Mouse (Mus musculus) heart, embryonic 14.5 days (tissue): ENCODE data around the gene Neurog2. TPM values are rescaled to one million over a fixed set of nuclear protein-coding genes. Genes with fewer than 3 reads are reported as not detected.
A peak's percentile ranks its signal among the peaks of the same experiment; 100 is the strongest.

Source experiments
- ATAC-seq: fragments of 200-750 bp; cut with Nextera tagmentation; 2 replicates; pipeline ENCODE4 v1.8.0; 2017; ENCODE audit warnings: low read depth, moderate TSS enrichment; ENCODE audit not compliant: insufficient number of reproducible peaks, insufficient read depth, low FRiP score
- H3K27ac ChIP-seq, 2 experiments: fragments of 200-500 bp in 1 of 2; fragments of 300-500 bp in 1 of 2; sonication (generic) in 1 of 2; replicated peaks in 1 of 2; 2 replicates each; pipeline ENCODE4 v1.5.1; 2012 to 2014; ENCODE audit warnings: low read depth in 2 of 2, low read length in 2 of 2, control low read depth in 1 of 2, mild to moderate bottlenecking in 1 of 2, mixed read lengths in 1 of 2; ENCODE audit not compliant: control insufficient read depth in 1 of 2, insufficient read depth in 1 of 2
- H3K27me3 ChIP-seq: fragments of 300-500 bp; sonication (generic); 2 replicates; pipeline ENCODE4 v1.6.1; 2014; ENCODE audit warnings: mild to moderate bottlenecking, low read length, control low read depth; ENCODE audit not compliant: control insufficient read depth, insufficient read depth
- H3K36me3 ChIP-seq: fragments of 300-500 bp; sonication (generic); 2 replicates; pipeline ENCODE4 v1.6.1; 2014; ENCODE audit warnings: mild to moderate bottlenecking, control low read depth, low read length, mixed read lengths; ENCODE audit not compliant: control insufficient read depth, insufficient read depth
- H3K4me1 ChIP-seq, 2 experiments: fragments of 200-500 bp in 1 of 2; fragments of 300-500 bp in 1 of 2; sonication (generic) in 1 of 2; 2 replicates each; pipeline ENCODE4 v1.6.1; 2012 to 2014; ENCODE audit warnings: low read length in 2 of 2, control low read depth in 1 of 2, mixed read lengths in 1 of 2; ENCODE audit not compliant: control insufficient read depth in 2 of 2, insufficient read depth in 2 of 2
- H3K4me2 ChIP-seq: fragments of 300-500 bp; sonication (generic); 2 replicates; pipeline ENCODE4 v1.6.1; 2014; ENCODE audit warnings: mild to moderate bottlenecking, low read length
- H3K4me3 ChIP-seq, 2 experiments: fragments of 200-500 bp in 1 of 2; fragments of 300-500 bp in 1 of 2; sonication (generic) in 1 of 2; 2 replicates each; pipeline ENCODE4 v1.5.1; 2012 to 2014; ENCODE audit warnings: low read length in 2 of 2, mild to moderate bottlenecking in 2 of 2, control low read depth in 1 of 2, low read depth in 1 of 2, moderate library complexity in 1 of 2; ENCODE audit not compliant: control insufficient read depth in 1 of 2, insufficient read depth in 1 of 2
- H3K9ac ChIP-seq: fragments of 300-500 bp; sonication (generic); 2 replicates; pipeline ENCODE4 v1.6.1; 2014; ENCODE audit warnings: mild to moderate bottlenecking, low read length
- H3K9me3 ChIP-seq: fragments of 300-500 bp; sonication (generic); 2 replicates; pipeline ENCODE4 v1.6.1; 2016; ENCODE audit warnings: low read length, control low read depth; ENCODE audit not compliant: control insufficient read depth
- WGBS: fragments of 180-500 bp; shearing (Covaris S2); extraction: QIAGEN DNeasy Blood & Tissue Kit; methylation state at CpG from one replicate; pipeline ENCODE4 v1.1.7; 2014; 5-methylcytosine and 5-hydroxymethylcytosine counted together
- polyA plus RNA-seq: library from polyadenylated mRNA; unstranded; fragments of >200 nt; fragmentation: Nextera tagmentation; extraction: Ambion mirVana; gene quantifications from 2 replicates; pipeline ENCODE4 v1.2.1, GENCODE M21; 2014

Neurog2 gene
- polyA plus RNA-seq, 1 experiment from 2014 or later = not detected

- H3K27me3 ChIP-seq = peaks cover 95% of the 10 kb centered on the region
- H3K9me3 ChIP-seq = no peaks in the 10 kb centered on the region
- H3K4me3 ChIP-seq = 0 out of 4 replicates have a peak overlapping the region, but pooled peaks of 1 of the 2 experiments have one; percentile 50
- no peak overlapping the region for H3K9ac ChIP-seq
- no peaks in the 10 kb centered on the region for H3K36me3 ChIP-seq
- H3K4me2 ChIP-seq = no peak overlapping the region
- peaks cover 2 to 25% of the 10 kb centered on the region in 2 experiments; a peak in 3 of 4 replicates for H3K4me1 ChIP-seq
- WGBS = 12% methylated on average over 3 of the region's 3 CpGs
- H3K27ac ChIP-seq = no peak overlapping the region
- no peak for ATAC-seq
Observed at GRCm38 (mm10) chr3:127634984-127635349, 2.0 kb downstream of the Neurog2 start.

DNA sequence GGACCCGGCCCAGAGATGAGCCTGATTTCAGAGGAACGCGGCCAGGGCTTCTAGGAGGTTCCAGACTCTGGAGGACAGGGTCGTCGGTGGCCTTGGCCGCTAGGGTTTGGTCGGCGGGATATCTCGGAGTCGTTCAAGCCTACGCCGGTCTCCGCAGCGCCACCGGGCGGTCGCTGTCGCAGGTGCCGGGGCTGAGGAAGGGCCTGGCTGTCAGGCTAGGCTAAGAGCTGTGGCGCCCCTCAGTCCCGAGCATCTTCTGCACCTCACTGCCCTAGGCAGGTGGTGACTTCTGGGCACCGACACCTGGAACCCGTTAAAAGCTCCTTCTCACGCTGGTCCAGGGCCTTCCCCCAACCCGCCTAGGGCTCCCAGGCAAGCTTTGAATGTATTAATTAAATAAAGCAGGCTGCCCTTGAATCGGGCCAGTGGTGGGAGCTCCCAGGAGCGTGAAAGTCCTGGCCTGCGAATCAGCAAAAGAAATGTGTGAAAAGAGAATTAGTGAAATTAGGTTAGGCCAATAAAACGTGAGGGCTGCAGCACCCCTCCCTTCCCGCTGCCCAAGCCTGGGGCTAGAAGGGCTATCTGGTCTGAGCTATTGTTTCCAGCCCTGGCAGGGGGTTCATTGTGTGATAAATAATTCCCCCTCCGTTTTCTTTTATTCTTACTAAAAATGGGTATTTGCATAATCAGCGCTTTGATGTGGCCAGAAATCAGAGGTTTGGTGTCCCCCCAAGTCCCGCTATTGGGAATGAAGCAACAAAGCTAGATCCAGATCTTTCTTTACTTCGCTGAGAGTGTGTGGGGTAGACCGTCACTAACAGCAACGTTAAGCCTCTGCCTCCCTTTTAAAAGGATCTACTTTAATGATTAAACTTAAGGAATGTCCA lies 7.2 kb downstream of the Neurog2 start:
- Histone ChIP-seq H3K27me3 (peaks cover 95% of the 10 kb centered on the region), H3K36me3 (no peaks in the 10 kb centered on the region), H3K9ac (no peak overlapping the region), H3K4me1 (peaks cover 0 to 8% of the 10 kb centered on the region in 2 experiments; a peak in 2 of 4 replicates), H3K4me2 (peak overlapping the region; percentile 49; the same call in 1 of the 2 replicates), H3K4me3 (peak overlapping the region in 1 of 2 experiments; percentile 19; a peak in 1 of 4 replicates), H3K9me3 (no peaks in the 10 kb centered on the region), H3K27ac (no peak overlapping the region)
- no peak; the same call in 1 of the 2 replicates for ATAC-seq
- WGBS = 2% methylated on average over 36 of the region's 36 CpGs

GRCm38 (mm10) chr3:127640762-127641700 lies 8.1 kb downstream of the Neurog2 start:
- H3K4me3 ChIP-seq = peak overlapping the region; percentile 9 to 19; a peak in 3 of 4 replicates
- 5% methylated on average over 37 of the region's 37 CpGs for WGBS
- H3K9me3 ChIP-seq = no peaks in the 10 kb centered on the region
- H3K27me3 ChIP-seq = peaks cover 97% of the 10 kb centered on the region
- no peak for ATAC-seq
- no peak overlapping the region for H3K27ac ChIP-seq
- peak overlapping the region; percentile 49 for H3K4me2 ChIP-seq
- no peaks in the 10 kb centered on the region for H3K36me3 ChIP-seq
- H3K4me1 ChIP-seq = peaks cover 0 to 8% of the 10 kb centered on the region in 2 experiments; a peak in 2 of 4 replicates
- H3K9ac ChIP-seq = no peak overlapping the region

GRCm38 (mm10) chr3:127642211-127642610 lies 9.3 kb downstream of the Neurog2 start:
- no peak overlapping the region for H3K4me2 ChIP-seq
- no peaks in the 10 kb centered on the region for H3K36me3 ChIP-seq
- no peaks in the 10 kb centered on the region for H3K9me3 ChIP-seq
- no peak for ATAC-seq
- H3K27me3 ChIP-seq = peaks cover 96% of the 10 kb centered on the region
- H3K9ac ChIP-seq = no peak overlapping the region
- H3K4me3 ChIP-seq = no peak overlapping the region
- H3K4me1 ChIP-seq = peaks cover 0 to 8% of the 10 kb centered on the region in 2 experiments; a peak in 2 of 4 replicates
- no peak overlapping the region for H3K27ac ChIP-seq
- 20% methylated on average over 5 of the region's 5 CpGs for WGBS

- Histone ChIP-seq H3K36me3 (no peaks in the 10 kb centered on the region), H3K4me2 (no peak overlapping the region), H3K27me3 (peaks cover 57% of the 10 kb centered on the region), H3K9ac (no peak overlapping the region), H3K4me3 (no peak overlapping the region), H3K4me1 (0 out of 4 replicates have a peak, but pooled peaks cover 0 to 1% of the 10 kb centered on the region in 2 experiments), H3K9me3 (no peaks in the 10 kb centered on the region), H3K27ac (no peak overlapping the region)
- 53% methylated on average over 18 of the region's 18 CpGs for WGBS
- no peak for ATAC-seq
Observed at GRCm38 (mm10) chr3:127646156-127646825, 13.4 kb downstream of the Neurog2 start.

GRCm38 (mm10) chr3:127651742-127652653 lies 19.1 kb downstream of the Neurog2 start:
- Histone ChIP-seq H3K27ac (no peak overlapping the region), H3K9ac (no peak overlapping the region), H3K4me1 (no peaks in the 10 kb centered on the region), H3K4me3 (no peak overlapping the region), H3K27me3 (peaks cover under 1% of the 10 kb centered on the region; the same call in 1 of the 2 replicates), H3K36me3 (no peaks in the 10 kb centered on the region), H3K4me2 (no peak overlapping the region), H3K9me3 (no peaks in the 10 kb centered on the region)
- ATAC-seq = no peak
- WGBS = 60% methylated on average over 7 of the region's 7 CpGs
